Mouse (Mus musculus): ENCODE measurements around the gene Tent4b. TPM values are rescaled to one million over a fixed set of nuclear protein-coding genes. Genes with fewer than 3 reads are reported as not detected.

Tent4b gene
- total RNA-seq, 2 experiments from 2014 or later: 34.3 to 37.0 TPM

GRCm38 (mm10) chr8:88274090-88274489 is 75.1 kb downstream of the Tent4b start:
- DNase-seq (ENCODE audit: low spot score in 2 of 2): no peak

- DNase-seq (ENCODE audit: low spot score in 2 of 2): no peak
These were observed 80.2 kb downstream of the Tent4b start for GRCm38 (mm10) chr8:88279220-88279619.

- no peak for DNase-seq (ENCODE audit: low spot score in 2 of 2)
These were observed 80.7 kb downstream of the Tent4b start for GRCm38 (mm10) chr8:88279670-88280069.

GRCm38 (mm10) chr8:88280904-88281303 is 81.9 kb downstream of the Tent4b start:
- no peak for DNase-seq (ENCODE audit: low spot score in 2 of 2)

- DNase-seq (ENCODE audit: low spot score in 2 of 2): no peak
These were observed 83.7 kb downstream of the Tent4b start for GRCm38 (mm10) chr8:88282684-88283083.

- DNase-seq (ENCODE audit: low spot score in 2 of 2): no peak
These were observed 84.5 kb downstream of the Tent4b start for GRCm38 (mm10) chr8:88283243-88284115.

GRCm38 (mm10) chr8:88284738-88285137 is 85.7 kb downstream of the Tent4b start:
- no peak for DNase-seq (ENCODE audit: low spot score in 2 of 2)

- no peak for DNase-seq (ENCODE audit: low spot score in 2 of 2)
These were observed 86.7 kb downstream of the Tent4b start for GRCm38 (mm10) chr8:88285469-88286356.

- DNase-seq (ENCODE audit: low spot score in 2 of 2): no peak
These were observed 87.5 kb downstream of the Tent4b start for GRCm38 (mm10) chr8:88286421-88286960.

GRCm38 (mm10) chr8:88288622-88289242 is 89.7 kb downstream of the Tent4b start:
- DNase-seq (ENCODE audit: low spot score in 2 of 2): no peak

GRCm38 (mm10) chr8:88289901-88290300 is 90.9 kb downstream of the Tent4b start:
- DNase-seq (ENCODE audit: low spot score in 2 of 2): no peak

GRCm38 (mm10) chr8:88290326-88291304 is 91.6 kb downstream of the Tent4b start:
- no peak for DNase-seq (ENCODE audit: low spot score in 2 of 2)

GRCm38 (mm10) chr8:88291305-88291690 is 92.3 kb downstream of the Tent4b start:
- DNase-seq (ENCODE audit: low spot score in 2 of 2): no peak

- no peak for DNase-seq (ENCODE audit: low spot score in 2 of 2)
These were observed 93.9 kb downstream of the Tent4b start for GRCm38 (mm10) chr8:88292926-88293325.

GRCm38 (mm10) chr8:88293590-88294356 is 94.8 kb downstream of the Tent4b start:
- DNase-seq (ENCODE audit: low spot score in 2 of 2): no peak

- DNase-seq (ENCODE audit: low spot score in 2 of 2): no peak
These were observed 96.0 kb downstream of the Tent4b start for GRCm38 (mm10) chr8:88294977-88295376.

GRCm38 (mm10) chr8:88297976-88298732 is 99.1 kb downstream of the Tent4b start:
- DNase-seq (ENCODE audit: low spot score in 2 of 2): no peak

- no peak for DNase-seq (ENCODE audit: low spot score in 2 of 2)
These were observed 99.7 kb downstream of the Tent4b start for GRCm38 (mm10) chr8:88298733-88299103.

Measured in layer of hippocampus, postnatal 10 days (tissue).